Mouse (Mus musculus): ENCODE data around the gene Nmur1. TPM values are rescaled to one million over a fixed set of nuclear protein-coding genes. Genes with fewer than 3 reads are reported as not detected.

Gene Nmur1
- total RNA-seq, 2 experiments from 2014 or later: not detected

GRCm38 (mm10) chr1:86440887-86441723 lies 15.1 kb upstream of the Nmur1 start:
- peak; percentile 43 to 66 for DNase-seq

- peak; percentile 93 to 94 for DNase-seq
Measured at GRCm38 (mm10) chr1:86440171-86440886, 14.3 kb upstream of the Nmur1 start.

- peak; percentile 69 to 75 for DNase-seq
Measured at GRCm38 (mm10) chr1:86439487-86440170, 13.6 kb upstream of the Nmur1 start.

GRCm38 (mm10) chr1:86438501-86438900 lies 12.5 kb upstream of the Nmur1 start:
- DNase-seq: no peak

- DNase-seq: no peak
Measured at GRCm38 (mm10) chr1:86438014-86438319, 11.9 kb upstream of the Nmur1 start.

- no peak for DNase-seq
Measured at GRCm38 (mm10) chr1:86437219-86438013, 11.4 kb upstream of the Nmur1 start.

- DNase-seq: peak; percentile 27 to 59
Measured at GRCm38 (mm10) chr1:86435302-86435821, 9.3 kb upstream of the Nmur1 start.

GRCm38 (mm10) chr1:86434439-86435201 lies 8.6 kb upstream of the Nmur1 start:
- peak; percentile 99 for DNase-seq

GRCm38 (mm10) chr1:86434001-86434400 lies 8.0 kb upstream of the Nmur1 start:
- peak; percentile 63 to 76 for DNase-seq

GRCm38 (mm10) chr1:86433359-86433758 lies 7.3 kb upstream of the Nmur1 start:
- no peak for DNase-seq

- DNase-seq: no peak
Measured at GRCm38 (mm10) chr1:86432778-86433177, 6.8 kb upstream of the Nmur1 start.

- peak; percentile 70 to 77 for DNase-seq
Measured at GRCm38 (mm10) chr1:86430056-86430455, 4.0 kb upstream of the Nmur1 start.

- no peak for DNase-seq
Measured at GRCm38 (mm10) chr1:86424835-86425547, 1.0 kb downstream of the Nmur1 start.

GRCm38 (mm10) chr1:86424336-86424735 lies 1.7 kb downstream of the Nmur1 start:
- no peak for DNase-seq

- DNase-seq: no peak
Measured at GRCm38 (mm10) chr1:86423879-86424278, 2.1 kb downstream of the Nmur1 start.

- peak; percentile 72 to 79 for DNase-seq
Measured at GRCm38 (mm10) chr1:86421007-86421406, 5.0 kb downstream of the Nmur1 start.

- peak; percentile 24 to 44 for DNase-seq
Measured at GRCm38 (mm10) chr1:86416321-86416720, 9.7 kb downstream of the Nmur1 start.

- DNase-seq: peak; percentile 29 to 54
Measured at GRCm38 (mm10) chr1:86415612-86416184, 10.3 kb downstream of the Nmur1 start.

- no peak for DNase-seq
Measured at GRCm38 (mm10) chr1:86415144-86415543, 10.9 kb downstream of the Nmur1 start.

GRCm38 (mm10) chr1:86414715-86415114 lies 11.3 kb downstream of the Nmur1 start:
- DNase-seq: no peak

Data from adrenal gland, postnatal 36 days (tissue).